Mouse (Mus musculus): ENCODE measurements at regions not wholly inside any gene's neighbourhood (a gene's known extent, or its start where the extent isn't known, plus 50 kb on each side); places are given as distances from the start of the nearest gene placed in this dataset.
A peak's percentile ranks its signal among the peaks of the same experiment; 100 is the strongest.

DNA sequence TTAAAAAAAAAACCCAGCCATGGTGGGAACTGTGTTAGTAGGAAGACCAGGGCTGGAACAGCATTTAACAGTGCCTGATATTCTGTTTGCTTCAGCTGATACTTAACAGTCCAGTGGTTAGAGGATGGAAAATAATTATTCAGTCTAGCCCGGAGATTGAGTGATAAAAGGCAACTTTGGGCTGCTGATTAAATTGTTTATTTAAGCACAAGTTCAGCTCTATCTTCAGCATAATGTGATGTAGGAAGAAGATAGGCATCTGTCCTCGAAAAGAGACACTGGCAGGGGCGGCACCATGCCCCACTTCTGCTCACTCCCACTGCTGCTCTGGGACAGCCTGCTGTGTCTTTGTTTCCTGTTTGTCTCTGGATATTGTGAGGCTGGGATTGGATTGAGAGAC is 190.1 kb downstream of the Mid1ip1 start:
- Histone ChIP-seq H3K4me1 (ENCODE audit: control insufficient read depth, insufficient read depth, low read length) (no peaks in the 10 kb centered on the region), H3K9ac (ENCODE audit: low read length) (no peak overlapping the region), H3K27ac (ENCODE audit: low read depth, low read length) (no peak overlapping the region), H3K9me3 (ENCODE audit: control insufficient read depth, low read length) (no peaks in the 10 kb centered on the region), H3K4me2 (ENCODE audit: low read depth) (no peak overlapping the region), H3K4me3 (ENCODE audit: low read depth, low read length) (no peak overlapping the region), H3K27me3 (ENCODE audit: control insufficient read depth, insufficient read depth, low read length) (no peaks in the 10 kb centered on the region), H3K36me3 (ENCODE audit: control insufficient read depth, insufficient read depth, low read length) (no peaks in the 10 kb centered on the region)
- DNase-seq (ENCODE audit: low spot score) (peak; percentile 9), ATAC-seq (ENCODE audit: insufficient read depth, low FRiP score, low TSS enrichment) (no peak)
- WGBS, result 63% methylated on average over 3 of the region's 3 CpGs

DNA sequence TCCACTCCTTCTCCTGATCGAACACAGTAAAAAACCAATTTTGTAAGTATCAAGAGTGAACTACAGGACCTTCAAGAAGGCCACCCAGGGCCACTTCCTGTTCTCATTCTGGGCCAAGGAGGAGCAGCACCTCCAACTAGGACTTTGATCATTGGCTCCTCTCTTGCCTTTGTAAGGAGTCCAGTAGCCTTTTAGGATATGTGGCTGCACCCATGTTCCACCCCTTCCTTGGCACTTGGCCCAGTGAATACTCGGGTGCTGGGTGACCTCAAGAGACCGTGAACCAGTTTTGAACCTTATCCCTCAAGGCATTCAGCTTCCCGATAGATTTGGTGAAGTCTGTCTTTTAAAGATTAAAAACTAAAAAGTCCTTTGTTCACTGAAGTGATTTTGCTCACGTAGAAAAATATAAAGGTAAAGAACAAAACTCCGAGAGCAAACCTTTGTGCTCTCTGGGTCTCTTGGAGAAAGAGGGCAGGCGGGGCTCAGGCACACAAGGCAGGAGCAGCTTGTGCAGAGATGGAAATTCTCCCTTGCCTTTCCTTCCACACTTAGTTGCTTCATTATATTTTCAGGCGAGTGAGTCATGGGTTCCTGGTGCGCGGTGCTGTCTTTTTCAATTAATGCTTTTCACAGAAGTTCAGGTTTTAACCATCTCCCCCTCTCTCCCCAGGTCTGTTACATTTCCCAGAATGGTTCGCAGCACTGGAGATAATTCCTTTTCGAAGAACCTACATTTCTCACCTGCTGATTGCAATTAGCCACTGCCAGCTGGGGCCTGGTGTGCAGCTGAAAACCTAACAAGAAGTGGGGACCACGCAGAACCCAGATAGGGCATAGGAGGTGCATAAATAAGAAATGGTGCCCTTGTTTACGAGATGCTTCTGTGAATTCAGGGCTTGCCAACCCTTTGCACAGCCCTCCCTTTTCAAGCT is 196.6 kb downstream of the Mid1ip1 start:
- Histone ChIP-seq H3K4me2 (ENCODE audit: low read depth) (no peak overlapping the region), H3K9me3 (ENCODE audit: control insufficient read depth, low read length) (no peaks in the 10 kb centered on the region), H3K27ac (ENCODE audit: low read depth, low read length) (no peak overlapping the region), H3K4me3 (ENCODE audit: low read depth, low read length) (no peak overlapping the region), H3K4me1 (ENCODE audit: control insufficient read depth, insufficient read depth, low read length) (no peaks in the 10 kb centered on the region), H3K36me3 (ENCODE audit: control insufficient read depth, insufficient read depth, low read length) (no peaks in the 10 kb centered on the region), H3K9ac (ENCODE audit: low read length) (no peak overlapping the region), H3K27me3 (ENCODE audit: control insufficient read depth, insufficient read depth, low read length) (no peaks in the 10 kb centered on the region)
- WGBS, result 89% methylated on average over 14 of the region's 14 CpGs
- ATAC-seq (ENCODE audit: insufficient read depth, low FRiP score, low TSS enrichment), result no peak
- no peak for DNase-seq (ENCODE audit: low spot score)
